Mouse (Mus musculus) ES-E14 (cell line): ENCODE measurements around the gene Ykt6.

ENCODE experiments used
- CHD2 ChIP-seq: IDR thresholded peaks from 2 replicates; pipeline ENCODE4 v1.6.1; 2014; ENCODE audit warnings: mild to moderate bottlenecking, low read depth, low read length, inconsistent platforms
- MAFK ChIP-seq: IDR thresholded peaks from 2 replicates; pipeline ENCODE4 v1.6.1; 2014; ENCODE audit warnings: mild to moderate bottlenecking, low read depth, low read length, inconsistent platforms; ENCODE audit not compliant: insufficient read depth
- ZC3H11A ChIP-seq: IDR thresholded peaks from 2 replicates; pipeline ENCODE4 v1.6.1; 2012; ENCODE audit warnings: low read depth, mild to moderate bottlenecking, inconsistent platforms, low read length, borderline replicate concordance

GRCm38 (mm10) chr11:6001981-6002649, 46.6 kb downstream of the Ykt6 start:
- no peak for TF ChIP-seq MAFK
- TF ChIP-seq CHD2 = no peak
- no peak for TF ChIP-seq ZC3H11A
